Mouse (Mus musculus) MEL (cell line): ENCODE measurements around the gene Agtr1a.

Experiments
- CHD2 ChIP-seq: IDR thresholded peaks from 2 replicates; pipeline ENCODE4 v1.6.1; 2011; ENCODE audit warnings: low read length, improper control_type of control experiment
- CTCF ChIP-seq, 3 experiments: IDR thresholded peaks in 2 of 3; conservative IDR thresholded peaks in 1 of 3; 2 replicates each; pipeline ENCODE4 v1.5.1; 2011 to 2012; ENCODE audit warnings: low read length in 3 of 3, low read depth in 2 of 3, mild to moderate bottlenecking in 2 of 3, improper control_type of control experiment in 1 of 3, inconsistent platforms in 1 of 3, mixed read lengths in 1 of 3, moderate library complexity in 1 of 3; ENCODE audit not compliant: control insufficient read depth in 1 of 3, insufficient read depth in 1 of 3, poor library complexity in 1 of 3, severe bottlenecking in 1 of 3
- E2F4 ChIP-seq: IDR thresholded peaks from 2 replicates; pipeline ENCODE4 v1.6.1; 2011; ENCODE audit warnings: low read depth, low read length, improper control_type of control experiment, borderline replicate concordance
- GATA1 ChIP-seq: IDR thresholded peaks from 2 replicates; pipeline ENCODE4 v1.6.1; 2011; ENCODE audit warnings: low read depth, low read length, improper control_type of control experiment
- MAFK ChIP-seq: IDR thresholded peaks from 2 replicates; pipeline ENCODE4 v1.6.1; 2011; ENCODE audit warnings: low read depth, mild to moderate bottlenecking, low read length, improper control_type of control experiment, borderline replicate concordance
- MYC ChIP-seq: IDR thresholded peaks from 2 replicates; pipeline ENCODE4 v1.6.1; 2011; ENCODE audit warnings: low read depth, mild to moderate bottlenecking, low read length, improper control_type of control experiment, moderate library complexity
- POLR2A ChIP-seq, 2 experiments: IDR thresholded peaks; 2 replicates each; pipeline ENCODE4 v1.6.1; 2011 to 2012; ENCODE audit warnings: low read length in 2 of 2, mild to moderate bottlenecking in 2 of 2, control low read depth in 1 of 2, improper control_type of control experiment in 1 of 2, low read depth in 1 of 2, moderate library complexity in 1 of 2; ENCODE audit not compliant: control insufficient read depth in 1 of 2, insufficient read depth in 1 of 2, poor library complexity in 1 of 2
- TBP ChIP-seq: IDR thresholded peaks from 2 replicates; pipeline ENCODE4 v1.8.0; 2011; ENCODE audit warnings: low read depth, low read length, improper control_type of control experiment
- ZC3H11A ChIP-seq: IDR thresholded peaks from 2 replicates; pipeline ENCODE4 v1.6.1; 2012; ENCODE audit warnings: low read depth, mild to moderate bottlenecking, inconsistent platforms, low read length, improper control_type of control experiment
- ZKSCAN1 ChIP-seq: IDR thresholded peaks from 2 replicates; pipeline ENCODE4 v1.6.1; 2012; ENCODE audit warnings: low read depth, mild to moderate bottlenecking, inconsistent platforms, low read length, improper control_type of control experiment, moderate library complexity
- ZMIZ1 ChIP-seq: IDR thresholded peaks from 2 replicates; pipeline ENCODE4 v1.6.1; 2012; ENCODE audit warnings: low read depth, mild to moderate bottlenecking, inconsistent platforms, low read length, improper control_type of control experiment, moderate library complexity

DNA sequence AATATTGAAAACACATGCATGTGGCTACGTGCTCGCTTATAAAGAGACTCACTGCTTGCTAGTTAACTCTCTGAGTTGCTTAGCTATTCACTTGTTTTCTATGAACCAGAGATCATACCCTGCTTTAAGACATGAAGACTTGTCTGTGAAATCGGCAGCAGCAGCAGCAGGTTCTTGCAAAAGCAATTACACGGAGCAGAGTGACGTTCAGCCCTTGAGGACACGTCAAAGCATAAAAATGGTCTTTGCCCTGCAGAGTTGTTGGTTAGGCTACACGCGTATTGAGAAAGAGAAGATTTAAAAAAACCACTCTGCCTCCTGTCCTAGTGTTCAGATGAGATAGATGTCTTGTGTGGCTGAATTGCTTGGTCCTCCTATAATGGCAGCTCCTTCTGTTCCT is 3.7 kb downstream of the Agtr1a start:
- TF ChIP-seq CTCF (IDR thresholded peaks at IDR 0.05 in 2 of 3, conservative IDR thresholded peaks at IDR 0.05 in 1 of 3; ENCODE audit: control insufficient read depth in 1 of 3, insufficient read depth in 1 of 3, low read depth in 2 of 3, low read length in 3 of 3, poor library complexity in 1 of 3, severe bottlenecking in 1 of 3) (no peak), ZC3H11A (no peak), POLR2A (IDR thresholded peaks at IDR 0.05; ENCODE audit: control insufficient read depth in 1 of 2, insufficient read depth in 1 of 2, low read depth in 1 of 2, low read length in 2 of 2, poor library complexity in 1 of 2) (no peak), E2F4 (no peak), ZKSCAN1 (no peak), GATA1 (no peak), MYC (no peak), TBP (no peak), CHD2 (no peak), MAFK (no peak), ZMIZ1 (no peak)
